Mouse (Mus musculus) right cerebral cortex, postnatal 10 days (tissue): ENCODE results near the gene Socs7.

Experiments used
- DNase-seq, 2 experiments: peaks; one replicate each; pipeline ENCODE4 v3.0.0; 2021; ENCODE audit warnings: low spot score in 2 of 2

The Socs7 gene

GRCm38 (mm10) chr11:97442891-97443675, 80.7 kb downstream of the Socs7 start:
- DNase-seq, result no peak

- no peak for DNase-seq
Measured at GRCm38 (mm10) chr11:97445596-97445995, 83.2 kb downstream of the Socs7 start.

- DNase-seq, result no peak
Measured at GRCm38 (mm10) chr11:97445999-97446511, 83.7 kb downstream of the Socs7 start.

- no peak for DNase-seq
Measured at GRCm38 (mm10) chr11:97447979-97448378, 85.6 kb downstream of the Socs7 start.
